Mouse (Mus musculus) liver, embryonic 14.5 days (tissue): ENCODE results near the gene Ifit3b.

ENCODE experiments used
- CTCF ChIP-seq: IDR thresholded peaks from 2 replicates; pipeline ENCODE4 v1.5.1; 2016; ENCODE audit warnings: antibody characterized with exemption, low read depth, control low read depth
- EP300 ChIP-seq: IDR thresholded peaks from 2 replicates; pipeline ENCODE4 v1.6.1; 2016; ENCODE audit warnings: antibody characterized with exemption, low read depth

GRCm38 (mm10) chr19:34640623-34641022 is 32.9 kb downstream of the Ifit3b start, which contains the start of the genes Ifit1bl2 and Ifit1:
- TF ChIP-seq CTCF (no peak), EP300 (no peak)
